Mouse (Mus musculus) CH12.LX (cell line): ENCODE measurements around the gene Kcnj10. TPM values are rescaled to one million over a fixed set of nuclear protein-coding genes. Genes with fewer than 3 reads are reported as not detected.

Source experiments
- DNase-seq: peaks from one replicate; pipeline ENCODE4 v3.0.0-alpha.2; 2013; ENCODE audit errors: extremely low read depth
- H3K27ac ChIP-seq: 2 replicates; pipeline ENCODE4 v1.5.1; 2012; ENCODE audit warnings: low read depth, mild to moderate bottlenecking, control low read depth, moderate library complexity; ENCODE audit not compliant: insufficient read depth
- H3K27me3 ChIP-seq: replicated peaks from 2 replicates; pipeline ENCODE3; 2012; ENCODE audit warnings: inconsistent platforms
- H3K36me3 ChIP-seq, 2 experiments: replicated peaks in 1 of 2; 2 replicates each; pipeline versions ENCODE3 to v1.6.1; 2012; ENCODE audit warnings: inconsistent platforms in 1 of 2, low read length in 1 of 2, mild to moderate bottlenecking in 1 of 2, mixed read lengths in 1 of 2, moderate library complexity in 1 of 2; ENCODE audit not compliant: control insufficient read depth in 1 of 2, insufficient read depth in 1 of 2
- H3K4me1 ChIP-seq, 2 experiments: 2 replicates each; pipeline ENCODE4 v1.6.1; 2012; ENCODE audit warnings: inconsistent platforms in 1 of 2, moderate library complexity in 1 of 2; ENCODE audit not compliant: insufficient read depth in 2 of 2, control insufficient read depth in 1 of 2
- H3K4me2 ChIP-seq: 2 replicates; pipeline ENCODE4 v1.6.1; 2012; ENCODE audit warnings: low read depth, mild to moderate bottlenecking, control low read depth; ENCODE audit not compliant: poor library complexity, insufficient read depth, severe bottlenecking
- H3K4me3 ChIP-seq, 3 experiments: fragments of 150-350 bp in 1 of 3; sonication (generic) in 1 of 3; replicated peaks in 1 of 3; 2 replicates each; pipeline versions ENCODE3 to v1.5.1; 2011 to 2012; ENCODE audit warnings: low read depth in 2 of 3, low read length in 2 of 3, mild to moderate bottlenecking in 2 of 3, moderate library complexity in 2 of 3, control low read depth in 1 of 3, improper control_type of control experiment in 1 of 3, inconsistent platforms in 1 of 3, mixed read lengths in 1 of 3; ENCODE audit not compliant: poor library complexity in 1 of 3
- H3K79me2 ChIP-seq: replicated peaks from 2 replicates; pipeline ENCODE4 v1.6.1; 2012; ENCODE audit warnings: mild to moderate bottlenecking, moderate library complexity; ENCODE audit not compliant: control insufficient read depth, poor library complexity, insufficient read depth, severe bottlenecking; ENCODE audit errors: extremely low read depth
- H3K9ac ChIP-seq: 2 replicates; pipeline ENCODE4 v1.6.1; 2012; ENCODE audit warnings: low read depth, mild to moderate bottlenecking, control low read depth, moderate library complexity; ENCODE audit not compliant: insufficient read depth
- H3K9me3 ChIP-seq: replicated peaks from 2 replicates; pipeline ENCODE3; 2012; ENCODE audit warnings: low read length, inconsistent platforms, mixed read lengths
- CHD2 ChIP-seq: IDR thresholded peaks from 2 replicates; pipeline ENCODE4 v1.6.1; 2011; ENCODE audit warnings: low read length, improper control_type of control experiment
- ELF1 ChIP-seq: IDR thresholded peaks from 2 replicates; pipeline ENCODE4 v1.6.1; 2014; ENCODE audit warnings: low read depth, mild to moderate bottlenecking, inconsistent platforms, low read length, improper control_type of control experiment
- ETS1 ChIP-seq: conservative IDR thresholded peaks from 2 replicates; pipeline ENCODE4 v1.6.1; 2012; ENCODE audit warnings: low read depth, mild to moderate bottlenecking, inconsistent platforms, low read length, improper control_type of control experiment, moderate library complexity
- GABPA ChIP-seq: IDR thresholded peaks from 2 replicates; pipeline ENCODE4 v1.6.1; 2012; ENCODE audit warnings: low read depth, low read length, improper control_type of control experiment, inconsistent platforms; ENCODE audit not compliant: insufficient replicate concordance
- HCFC1 ChIP-seq: IDR thresholded peaks from 2 replicates; pipeline ENCODE4 v1.6.1; 2012; ENCODE audit warnings: low read depth, mild to moderate bottlenecking, inconsistent platforms, low read length, improper control_type of control experiment
- IRF4 ChIP-seq: IDR thresholded peaks from 2 replicates; pipeline ENCODE4 v1.6.1; 2014; ENCODE audit warnings: low read depth, mild to moderate bottlenecking, inconsistent platforms, low read length, improper control_type of control experiment
- JUND ChIP-seq: conservative IDR thresholded peaks from 2 replicates; pipeline ENCODE4 v1.6.1; 2011; ENCODE audit warnings: low read depth, low read length, improper control_type of control experiment
- MAX ChIP-seq: IDR thresholded peaks from 2 replicates; pipeline ENCODE4 v1.6.1; 2011; ENCODE audit warnings: low read length, improper control_type of control experiment
- MXI1 ChIP-seq: IDR thresholded peaks from 2 replicates; pipeline ENCODE4 v1.6.1; 2011; ENCODE audit warnings: mild to moderate bottlenecking, low read depth, low read length, improper control_type of control experiment
- MYC ChIP-seq: IDR thresholded peaks from 2 replicates; pipeline ENCODE4 v1.6.1; 2011; ENCODE audit warnings: low read depth, mild to moderate bottlenecking, improper control_type of control experiment, low read length
- NELFE ChIP-seq: IDR thresholded peaks from 2 replicates; pipeline ENCODE4 v1.6.1; 2011; ENCODE audit warnings: low read depth, low read length, improper control_type of control experiment
- NRF1 ChIP-seq: IDR thresholded peaks from 2 replicates; pipeline ENCODE4 v1.6.1; 2014; ENCODE audit warnings: low read depth, mild to moderate bottlenecking, inconsistent platforms, low read length, improper control_type of control experiment, moderate library complexity
- RCOR1 ChIP-seq: conservative IDR thresholded peaks from 2 replicates; pipeline ENCODE4 v1.6.1; 2012; ENCODE audit warnings: low read depth, mild to moderate bottlenecking, inconsistent platforms, low read length, improper control_type of control experiment
- SMC3 ChIP-seq: IDR thresholded peaks from 2 replicates; pipeline ENCODE4 v1.6.1; 2011; ENCODE audit warnings: low read depth, low read length, improper control_type of control experiment
- TBP ChIP-seq: conservative IDR thresholded peaks from 2 replicates; pipeline ENCODE4 v1.6.1; 2011; ENCODE audit warnings: low read depth, low read length, improper control_type of control experiment
- TCF12 ChIP-seq: IDR thresholded peaks from 2 replicates; pipeline ENCODE4 v1.6.1; 2014; ENCODE audit warnings: low read depth, mild to moderate bottlenecking, inconsistent platforms, low read length, improper control_type of control experiment
- USF1 ChIP-seq: IDR thresholded peaks from 2 replicates; pipeline ENCODE4 v1.6.1; 2014; ENCODE audit warnings: low read depth, mild to moderate bottlenecking, inconsistent platforms, low read length, improper control_type of control experiment
- dilution Hi-C: fragments of 300-500 bp; cut with MboI; formaldehyde crosslinking; loops from 2 replicates; pipeline ENCODE4 v1.14.3; 2020; ENCODE audit warnings: low sequenced_read_pairs; ENCODE audit not compliant: extremely low pct_unique_long_range_greater_than_20kb, extremely low pct_ligation_motif_present
- in situ Hi-C: fragments of 300-500 bp; cut with MboI; formaldehyde crosslinking; loops from 3 replicates; pipeline ENCODE4 v1.14.3; 2019; ENCODE audit warnings: low sequenced_read_pairs, low pct_ligation_motif_present, low pct_unique_long_range_greater_than_20kb, mixed read lengths
- polyA plus RNA-seq: library from polyadenylated mRNA; unstranded; fragments of >175 nt; gene quantifications from 2 replicates; pipeline ENCODE4 v1.2.1, GENCODE M21; 2012; ENCODE audit warnings: low read depth; ENCODE audit not compliant: insufficient read length
- total RNA-seq, 2 experiments: library from RNA; depleted of rRNA; stranded (reverse); fragments of 300-350 nt in 1 of 2; fragments of >200 nt in 1 of 2; gene quantifications; 2 replicates each; pipeline ENCODE4 v1.2.3; 2012 to 2014

The Kcnj10 gene
- total and polyA plus RNA-seq, 3 experiments = 0.06 to 0.13 TPM; not detected in 1

- Histone ChIP-seq H3K36me3 (no peaks in the 10 kb centered on the region), H3K27ac (no peak overlapping the region), H3K4me1 (peaks cover 2 to 36% of the 10 kb centered on the region in 2 experiments; a peak in 2 of 4 replicates), H3K27me3 (no peaks in the 10 kb centered on the region), H3K4me2 (no peak overlapping the region), H3K9ac (no peak overlapping the region), H3K79me2 (no peaks in the 10 kb centered on the region), H3K4me3 (no peak overlapping the region), H3K9me3 (no peaks in the 10 kb centered on the region)
- dilution Hi-C loops = no loop called here
- in situ Hi-C loops = loop anchor here (25.0 kb wide), 2 partner anchors 198 to 973 kb away; partner anchors contain the start of gene Fcrl6
- TF ChIP-seq IRF4 = no peak
- TF ChIP-seq NRF1 = no peak
- no peak for TF ChIP-seq RCOR1
- TF ChIP-seq NELFE = no peak
- TF ChIP-seq USF1 = no peak
- no peak for TF ChIP-seq SMC3
- no peak for TF ChIP-seq ELF1
- no peak for TF ChIP-seq GABPA
- no peak for TF ChIP-seq ETS1
- no peak for TF ChIP-seq HCFC1
- no peak for TF ChIP-seq TCF12
- no peak for TF ChIP-seq MAX
- no peak for TF ChIP-seq CHD2
- no peak for TF ChIP-seq MXI1
- TF ChIP-seq JUND = no peak
- TF ChIP-seq TBP = no peak
- DNase-seq = no peak
Observed at GRCm38 (mm10) chr1:172414231-172414585, 73.2 kb downstream of the Kcnj10 start.

GRCm38 (mm10) chr1:172415061-172415460, 74.1 kb downstream of the Kcnj10 start:
- TF ChIP-seq MYC (no peak), IRF4 (no peak)
- in situ Hi-C loops = loop anchor here (5.0 to 25.0 kb wide), 4 partner anchors 37 to 972 kb away; partner anchors contain the start of genes Fcrl6 and Igsf9
- dilution Hi-C loops = no loop called here
- no peak overlapping the region for H3K9ac ChIP-seq
- no peaks in the 10 kb centered on the region for H3K27me3 ChIP-seq
- H3K4me2 ChIP-seq = no peak overlapping the region
- H3K27ac ChIP-seq = no peak overlapping the region
- DNase-seq = no peak
- H3K79me2 ChIP-seq = no peaks in the 10 kb centered on the region
- H3K4me3 ChIP-seq = no peak overlapping the region
- H3K36me3 ChIP-seq = no peaks in the 10 kb centered on the region
- peaks cover 2 to 34% of the 10 kb centered on the region in 2 experiments; a peak in 2 of 4 replicates for H3K4me1 ChIP-seq
- peaks cover under 1% of the 10 kb centered on the region for H3K9me3 ChIP-seq
